Mouse (Mus musculus) myocyte (in vitro differentiated cells): ENCODE measurements at regions not wholly inside any gene's neighbourhood (a gene's known extent, or its start where the extent isn't known, plus 50 kb on each side); places are given as distances from the start of the nearest gene placed in this dataset.

Source experiments
- CEBPB ChIP-seq: IDR thresholded peaks from 2 replicates; pipeline ENCODE4 v1.6.1; 2011; ENCODE audit warnings: mild to moderate bottlenecking, moderate library complexity; ENCODE audit not compliant: poor library complexity, insufficient read depth, severe bottlenecking
- E2F4 ChIP-seq: IDR thresholded peaks from one replicate; pipeline ENCODE4 v1.6.1; 2011; ENCODE audit warnings: mild to moderate bottlenecking, control low read depth, moderate library complexity; ENCODE audit not compliant: insufficient read depth
- MAX ChIP-seq: IDR thresholded peaks from one replicate; pipeline ENCODE4 v1.6.1; 2011; ENCODE audit warnings: low read depth, mild to moderate bottlenecking, control low read depth
- MYOD1 ChIP-seq, 3 experiments: IDR thresholded peaks; one replicate each; pipeline ENCODE4 v1.6.1; 2011; ENCODE audit warnings: control low read depth in 2 of 3, low read depth in 2 of 3, mild to moderate bottlenecking in 2 of 3, moderate library complexity in 1 of 3; ENCODE audit not compliant: insufficient read length in 2 of 3, control insufficient read depth in 1 of 3
- MYOG ChIP-seq, 3 experiments: IDR thresholded peaks; one replicate each; pipeline ENCODE4 v1.6.1; 2011; ENCODE audit warnings: control low read depth in 2 of 3, low read depth in 2 of 3, mild to moderate bottlenecking in 2 of 3; ENCODE audit not compliant: insufficient read length in 2 of 3, control insufficient read depth in 1 of 3, insufficient read depth in 1 of 3
- POLR2A ChIP-seq: IDR thresholded peaks from one replicate; pipeline ENCODE4 v1.6.1; 2011; ENCODE audit warnings: low read depth, mild to moderate bottlenecking, control low read depth, moderate library complexity; ENCODE audit not compliant: insufficient read length
- POLR2AphosphoS2 ChIP-seq: IDR thresholded peaks from one replicate; pipeline ENCODE4 v1.6.1; 2011; ENCODE audit warnings: low read depth, control low read depth; ENCODE audit not compliant: insufficient read length
- REST ChIP-seq: IDR thresholded peaks from one replicate; pipeline ENCODE4 v1.6.1; 2011; ENCODE audit warnings: mild to moderate bottlenecking, control low read depth, moderate library complexity; ENCODE audit not compliant: insufficient read depth, insufficient read length
- SRF ChIP-seq: IDR thresholded peaks from one replicate; pipeline ENCODE4 v1.6.1; 2011; ENCODE audit warnings: low read depth; ENCODE audit not compliant: control insufficient read depth, insufficient read length
- USF1 ChIP-seq: IDR thresholded peaks from one replicate; pipeline ENCODE4 v1.6.1; 2011; ENCODE audit warnings: low read depth, mild to moderate bottlenecking, control low read depth, moderate library complexity

GRCm38 (mm10) chr1:57622561-57622960 lies 151.4 kb upstream of the Spats2l start:
- TF ChIP-seq POLR2AphosphoS2 (no peak), POLR2A (no peak), CEBPB (no peak), MAX (no peak), MYOG (IDR thresholded peaks at IDR 0.05; ENCODE audit: control insufficient read depth in 1 of 3, insufficient read depth in 1 of 3, insufficient read length in 2 of 3, low read depth in 2 of 3) (no peak), MYOD1 (IDR thresholded peaks at IDR 0.05; ENCODE audit: control insufficient read depth in 1 of 3, insufficient read length in 2 of 3, low read depth in 2 of 3) (no peak), USF1 (no peak), E2F4 (no peak), REST (no peak), SRF (no peak)
